Mouse (Mus musculus) embryonic fibroblast, embryonic 13.5 days (primary cell): ENCODE data around the gene Tmem56. TPM values are rescaled to one million over a fixed set of nuclear protein-coding genes. Genes with fewer than 3 reads are reported as not detected.

Source experiments
- H3K27ac ChIP-seq: 2 replicates; pipeline ENCODE4 v1.5.1; 2012; ENCODE audit warnings: low read length, control low read depth, inconsistent platforms; ENCODE audit not compliant: insufficient read depth
- H3K4me1 ChIP-seq: 2 replicates; pipeline ENCODE4 v1.6.1; 2011; ENCODE audit warnings: low read length; ENCODE audit not compliant: control insufficient read depth, insufficient read depth
- H3K4me3 ChIP-seq: 2 replicates; pipeline ENCODE4 v1.5.1; 2011; ENCODE audit warnings: mild to moderate bottlenecking, control low read depth, low read length; ENCODE audit not compliant: insufficient read depth
- CTCF ChIP-seq: IDR thresholded peaks from 2 replicates; pipeline ENCODE4 v1.5.1; 2011; ENCODE audit warnings: mild to moderate bottlenecking, control low read depth, low read length, moderate library complexity, borderline replicate concordance; ENCODE audit not compliant: insufficient read depth
- POLR2A ChIP-seq: IDR thresholded peaks from 2 replicates; pipeline ENCODE4 v1.6.1; 2011; ENCODE audit warnings: low read depth, mild to moderate bottlenecking, control low read depth, low read length, moderate library complexity
- polyA plus RNA-seq: library from polyadenylated mRNA; stranded (reverse); fragments of >200 nt; gene quantifications from 2 replicates; pipeline ENCODE4 v1.2.4, GENCODE M21; 2011; ENCODE audit warnings: low read depth; ENCODE audit not compliant: missing spikeins, insufficient read length

The Tmem56 gene
- polyA plus RNA-seq, 1 experiment = 1.1 TPM

- Histone ChIP-seq H3K4me3 (no peak overlapping the region), H3K27ac (no peak overlapping the region), H3K4me1 (no peaks in the 10 kb centered on the region)
- TF ChIP-seq POLR2A (no peak), CTCF (no peak)
Observed at GRCm38 (mm10) chr3:121242941-121243340, 40.0 kb downstream of the Tmem56 start.

GRCm38 (mm10) chr3:121242111-121242936, 40.6 kb downstream of the Tmem56 start:
- H3K4me3 ChIP-seq = no peak overlapping the region
- H3K4me1 ChIP-seq = no peaks in the 10 kb centered on the region
- no peak for TF ChIP-seq CTCF
- TF ChIP-seq POLR2A = no peak
- no peak overlapping the region for H3K27ac ChIP-seq

GRCm38 (mm10) chr3:121240362-121241040, 42.4 kb downstream of the Tmem56 start:
- no peak for TF ChIP-seq CTCF
- TF ChIP-seq POLR2A = no peak
- H3K27ac ChIP-seq = no peak overlapping the region
- no peaks in the 10 kb centered on the region for H3K4me1 ChIP-seq
- H3K4me3 ChIP-seq = no peak overlapping the region

GRCm38 (mm10) chr3:121239096-121239495, 43.8 kb downstream of the Tmem56 start:
- no peaks in the 10 kb centered on the region for H3K4me1 ChIP-seq
- TF ChIP-seq POLR2A (no peak), CTCF (no peak)
- H3K4me3 ChIP-seq = no peak overlapping the region
- H3K27ac ChIP-seq = no peak overlapping the region

- Histone ChIP-seq H3K27ac (no peak overlapping the region), H3K4me3 (no peak overlapping the region), H3K4me1 (peaks cover 13% of the 10 kb centered on the region)
- TF ChIP-seq CTCF = no peak
- TF ChIP-seq POLR2A = no peak
Observed at GRCm38 (mm10) chr3:121224763-121225162, 58.1 kb downstream of the Tmem56 start.

- Histone ChIP-seq H3K27ac (no peak overlapping the region), H3K4me1 (peaks cover 13% of the 10 kb centered on the region), H3K4me3 (no peak overlapping the region)
- no peak for TF ChIP-seq CTCF
- no peak for TF ChIP-seq POLR2A
Observed at GRCm38 (mm10) chr3:121224185-121224584, 58.7 kb downstream of the Tmem56 start.

- TF ChIP-seq CTCF (no peak), POLR2A (no peak)
Observed at GRCm38 (mm10) chr3:121221987-121222386, 60.9 kb downstream of the Tmem56 start.

GRCm38 (mm10) chr3:121217011-121217410, 65.9 kb downstream of the Tmem56 start:
- no peak overlapping the region for H3K27ac ChIP-seq
- no peak overlapping the region for H3K4me3 ChIP-seq
- no peak for TF ChIP-seq POLR2A
- peaks cover 10% of the 10 kb centered on the region for H3K4me1 ChIP-seq

More at GRCm38 (mm10) chr3:121221987-121222386, 60.9 kb downstream of the Tmem56 start:
- Histone ChIP-seq H3K4me3 (no peak overlapping the region), H3K27ac (peak overlapping the region; percentile 43; the same call in 1 of the 2 replicates), H3K4me1 (peaks cover 13% of the 10 kb centered on the region)

- TF ChIP-seq CTCF = no peak
- TF ChIP-seq POLR2A = no peak
- Histone ChIP-seq H3K27ac (no peak overlapping the region), H3K4me1 (no peaks in the 10 kb centered on the region; the same call in 1 of the 2 replicates), H3K4me3 (no peak overlapping the region)
Observed at GRCm38 (mm10) chr3:121213501-121213900, 69.4 kb downstream of the Tmem56 start.

- H3K4me3 ChIP-seq = no peak overlapping the region
- H3K27ac ChIP-seq = no peak overlapping the region
- H3K4me1 ChIP-seq = no peaks in the 10 kb centered on the region; the same call in 1 of the 2 replicates
- TF ChIP-seq POLR2A = no peak
- no peak for TF ChIP-seq CTCF
Observed at GRCm38 (mm10) chr3:121212156-121212555, 70.7 kb downstream of the Tmem56 start.
